Mouse (Mus musculus) testis, adult 2 months (tissue): ENCODE measurements around the gene Casd1.

Experiments
- CTCF ChIP-seq: fragments of 200-500 bp; IDR thresholded peaks from 2 replicates; pipeline ENCODE4 v1.5.1; 2012; ENCODE audit warnings: low read depth, mild to moderate bottlenecking, inconsistent platforms, low read length, moderate library complexity; ENCODE audit not compliant: control insufficient read depth, insufficient read depth, insufficient replicate concordance
- POLR2A ChIP-seq: fragments of 200-500 bp; IDR thresholded peaks from 2 replicates; pipeline ENCODE4 v1.6.1; 2012; ENCODE audit warnings: low read depth, mild to moderate bottlenecking, inconsistent platforms, low read length, moderate library complexity; ENCODE audit not compliant: control insufficient read depth

- no peak for TF ChIP-seq CTCF
- no peak for TF ChIP-seq POLR2A
Measured at GRCm38 (mm10) chr6:4690438-4690837, 89.8 kb downstream of the Casd1 start.
